Mouse (Mus musculus): ENCODE results near the gene Anks6. TPM values are rescaled to one million over a fixed set of nuclear protein-coding genes. Genes with fewer than 3 reads are reported as not detected.
"Not testable (repeated sequence)": the region's sequence is repeated elsewhere in the genome, so short reads cannot be mapped to it uniquely, and the experiment has no call there.

Anks6 gene
- polyA plus RNA-seq, 2 experiments, result 0.05 to 0.23 TPM

- Histone ChIP-seq H3K9me3 (ENCODE audit: control insufficient read depth, low read length) (no peaks in the 10 kb centered on the region), H3K9ac (replicated peaks) (no peak overlapping the region), H3K27me3 (ENCODE audit: control insufficient read depth, insufficient read depth, low read length) (no peaks in the 10 kb centered on the region), H3K4me3 (ENCODE audit: insufficient read depth in 1 of 2, low read depth in 2 of 2, low read length in 2 of 2) (no peak overlapping the region), H3K4me2 (ENCODE audit: low read depth) (no peak overlapping the region), H3K27ac (no peak overlapping the region), H3K4me1 (replicated peaks; ENCODE audit: control insufficient read depth in 2 of 2, insufficient read depth in 2 of 2, low read length in 1 of 2) (no peaks in the 10 kb centered on the region), H3K36me3 (replicated peaks; ENCODE audit: control insufficient read depth, insufficient read depth, low read depth) (no peaks in the 10 kb centered on the region)
- DNase-seq (ENCODE audit: low read depth in 3 of 3, low spot score in 3 of 3) (no peak), ATAC-seq (ENCODE audit: insufficient read depth) (no peak)
- WGBS (ENCODE audit: insufficient replicate concordance), result 14% methylated on average over 2 of the region's 2 CpGs
- TF ChIP-seq EP300 (IDR thresholded peaks at IDR 0.05; ENCODE audit: low read depth), result no peak
- TF ChIP-seq CTCF (IDR thresholded peaks at IDR 0.05; ENCODE audit: low read depth), result no peak
Measured at GRCm38 (mm10) chr4:47075054-47075453, 17.8 kb upstream of the Anks6 start.

DNA sequence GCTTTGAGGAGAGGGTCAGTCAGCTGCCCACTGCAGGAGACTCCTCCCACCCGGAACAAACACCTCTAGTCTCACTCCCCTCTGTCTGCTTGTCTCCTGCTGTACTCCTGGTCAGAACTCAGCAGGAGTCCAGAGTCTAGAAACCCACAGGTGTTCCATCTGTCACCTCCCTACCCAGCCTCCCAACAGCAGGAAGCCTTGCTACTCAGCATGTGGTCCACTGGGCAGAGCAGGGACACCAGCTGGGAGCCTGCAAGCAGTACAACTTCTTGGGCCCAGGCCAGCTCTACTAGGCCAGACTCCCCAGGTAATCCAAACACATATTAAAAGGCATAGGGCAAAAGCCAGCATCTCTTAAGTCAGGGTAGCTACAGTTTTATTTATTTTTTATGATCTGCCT lies 3.7 kb upstream of the Anks6 start:
- Histone ChIP-seq H3K9me3 (ENCODE audit: control insufficient read depth, low read length) (no peaks in the 10 kb centered on the region), H3K4me1 (replicated peaks; ENCODE audit: control insufficient read depth in 2 of 2, insufficient read depth in 2 of 2, low read length in 1 of 2) (no peaks in the 10 kb centered on the region), H3K9ac (replicated peaks) (no peak overlapping the region), H3K4me2 (ENCODE audit: low read depth) (no peak overlapping the region), H3K27ac (no peak overlapping the region), H3K36me3 (replicated peaks; ENCODE audit: control insufficient read depth, insufficient read depth, low read depth) (no peaks in the 10 kb centered on the region), H3K4me3 (ENCODE audit: insufficient read depth in 1 of 2, low read depth in 2 of 2, low read length in 2 of 2) (no peak overlapping the region), H3K27me3 (ENCODE audit: control insufficient read depth, insufficient read depth, low read length) (peaks cover 24% of the 10 kb centered on the region)
- ATAC-seq (ENCODE audit: insufficient read depth), result no peak
- TF ChIP-seq CTCF (IDR thresholded peaks at IDR 0.05; ENCODE audit: low read depth) (no peak), EP300 (IDR thresholded peaks at IDR 0.05; ENCODE audit: low read depth) (no peak)
- WGBS (ENCODE audit: insufficient replicate concordance), result 17% methylated on average over 1 of the region's 1 CpGs
- no peak for DNase-seq (ENCODE audit: low read depth in 3 of 3, low spot score in 3 of 3)

GRCm38 (mm10) chr4:47057510-47058325 lies 491 bp upstream of the Anks6 start:
- Histone ChIP-seq H3K9me3 (ENCODE audit: control insufficient read depth, low read length) (no peaks in the 10 kb centered on the region), H3K36me3 (replicated peaks; ENCODE audit: control insufficient read depth, insufficient read depth, low read depth) (no peaks in the 10 kb centered on the region), H3K27me3 (ENCODE audit: control insufficient read depth, insufficient read depth, low read length) (peaks cover 29% of the 10 kb centered on the region), H3K4me2 (ENCODE audit: low read depth) (peak overlapping the region; percentile 40), H3K9ac (replicated peaks) (no peak overlapping the region), H3K27ac (no peak overlapping the region), H3K4me1 (replicated peaks; ENCODE audit: control insufficient read depth in 2 of 2, insufficient read depth in 2 of 2, low read length in 1 of 2) (no peaks in the 10 kb centered on the region), H3K4me3 (ENCODE audit: insufficient read depth in 1 of 2, low read depth in 2 of 2, low read length in 2 of 2) (peak overlapping the region; percentile 46 to 53)
- DNase-seq (ENCODE audit: low read depth in 3 of 3, low spot score in 3 of 3) (no peak), ATAC-seq (ENCODE audit: insufficient read depth) (no peak)
- TF ChIP-seq EP300 (IDR thresholded peaks at IDR 0.05; ENCODE audit: low read depth), result no peak
- no peak for TF ChIP-seq CTCF (IDR thresholded peaks at IDR 0.05; ENCODE audit: low read depth)
- 27% methylated on average over 25 of the region's 25 CpGs for WGBS (ENCODE audit: insufficient replicate concordance)

- H3K9ac ChIP-seq (replicated peaks), result no peak overlapping the region
- no peaks in the 10 kb centered on the region for H3K36me3 ChIP-seq (replicated peaks; ENCODE audit: control insufficient read depth, insufficient read depth, low read depth)
- no peak for DNase-seq (ENCODE audit: low read depth in 3 of 3, low spot score in 3 of 3)
- H3K27me3 ChIP-seq (ENCODE audit: control insufficient read depth, insufficient read depth, low read length), result peaks cover 31% of the 10 kb centered on the region
- H3K9me3 ChIP-seq (ENCODE audit: control insufficient read depth, low read length), result no peaks in the 10 kb centered on the region
- ATAC-seq (ENCODE audit: insufficient read depth), result no peak
- H3K4me2 ChIP-seq (ENCODE audit: low read depth), result no peak overlapping the region
- no peak overlapping the region for H3K4me3 ChIP-seq (ENCODE audit: insufficient read depth in 1 of 2, low read depth in 2 of 2, low read length in 2 of 2)
- no peak overlapping the region for H3K27ac ChIP-seq
- TF ChIP-seq EP300 (IDR thresholded peaks at IDR 0.05; ENCODE audit: low read depth) (no peak), CTCF (IDR thresholded peaks at IDR 0.05; ENCODE audit: low read depth) (no peak)
- WGBS (ENCODE audit: insufficient replicate concordance), result 70% methylated on average over 6 of the region's 6 CpGs
- H3K4me1 ChIP-seq (replicated peaks; ENCODE audit: control insufficient read depth in 2 of 2, insufficient read depth in 2 of 2, low read length in 1 of 2), result no peaks in the 10 kb centered on the region
Measured at GRCm38 (mm10) chr4:47055570-47056080, 1.6 kb downstream of the Anks6 start.

GRCm38 (mm10) chr4:47055170-47055569 lies 2.1 kb downstream of the Anks6 start:
- H3K36me3 ChIP-seq (replicated peaks; ENCODE audit: control insufficient read depth, insufficient read depth, low read depth); H3K9me3 ChIP-seq (ENCODE audit: control insufficient read depth, low read length); H3K27ac ChIP-seq; DNase-seq (ENCODE audit: low read depth in 3 of 3, low spot score in 3 of 3); H3K9ac ChIP-seq (replicated peaks); ATAC-seq (ENCODE audit: insufficient read depth); H3K4me1 ChIP-seq (replicated peaks; ENCODE audit: control insufficient read depth in 2 of 2, insufficient read depth in 2 of 2, low read length in 1 of 2); H3K4me3 ChIP-seq (ENCODE audit: insufficient read depth in 1 of 2, low read depth in 2 of 2, low read length in 2 of 2); H3K4me2 ChIP-seq (ENCODE audit: low read depth): not testable (repeated sequence)
- 67% methylated on average over 9 of the region's 9 CpGs for WGBS (ENCODE audit: insufficient replicate concordance)
- H3K27me3 ChIP-seq (ENCODE audit: control insufficient read depth, insufficient read depth, low read length), result peaks cover 31% of the 10 kb centered on the region
